Mouse (Mus musculus) liver, embryonic 14.5 days (tissue): Measurements from ENCODE around the gene Megf11. TPM values are rescaled to one million over a fixed set of nuclear protein-coding genes. Genes with fewer than 3 reads are reported as not detected.
"Not testable (repeated sequence)": the region's sequence is repeated elsewhere in the genome, so short reads cannot be mapped to it uniquely, and the experiment has no call there.

Experiments
- ATAC-seq: fragments of 200-750 bp; cut with Nextera tagmentation; 2 replicates; pipeline ENCODE4 v1.8.0; 2017; ENCODE audit warnings: moderate number of reproducible peaks, mild to moderate bottlenecking, moderate library complexity; ENCODE audit not compliant: insufficient read depth
- DNase-seq, 3 experiments: peaks; one replicate each; pipeline ENCODE4 v3.0.0-alpha.2; 2012 to 2013; ENCODE audit warnings: low read depth in 3 of 3, low spot score in 3 of 3
- H3K27ac ChIP-seq: fragments of 300-500 bp; sonication (generic); 2 replicates; pipeline ENCODE4 v1.5.1; 2014; ENCODE audit warnings: moderate library complexity, mild to moderate bottlenecking, control low read depth, inconsistent platforms
- H3K27me3 ChIP-seq: fragments of 300-500 bp; sonication (generic); 2 replicates; pipeline ENCODE4 v1.6.1; 2014; ENCODE audit warnings: mild to moderate bottlenecking, low read length, moderate library complexity; ENCODE audit not compliant: control insufficient read depth, insufficient read depth
- H3K36me3 ChIP-seq: fragments of 300-500 bp; sonication (generic); replicated peaks from 2 replicates; pipeline ENCODE4 v1.6.1; 2014; ENCODE audit warnings: low read depth; ENCODE audit not compliant: control insufficient read depth, insufficient read depth
- H3K4me1 ChIP-seq, 2 experiments: fragments of 200-500 bp in 1 of 2; fragments of 300-500 bp in 1 of 2; sonication (generic) in 1 of 2; replicated peaks; 2 replicates each; pipeline ENCODE4 v1.6.1; 2012 to 2014; ENCODE audit warnings: antibody characterized with exemption in 1 of 2, inconsistent platforms in 1 of 2, low read length in 1 of 2; ENCODE audit not compliant: control insufficient read depth in 2 of 2, insufficient read depth in 2 of 2
- H3K4me2 ChIP-seq: fragments of 300-500 bp; sonication (generic); 2 replicates; pipeline ENCODE4 v1.6.1; 2014; ENCODE audit warnings: low read depth, mild to moderate bottlenecking, control low read depth, moderate library complexity
- H3K4me3 ChIP-seq, 2 experiments: fragments of 200-500 bp in 1 of 2; fragments of 300-500 bp in 1 of 2; sonication (generic) in 1 of 2; 2 replicates each; pipeline ENCODE4 v1.5.1; 2012 to 2014; ENCODE audit warnings: low read depth in 2 of 2, low read length in 2 of 2, mild to moderate bottlenecking in 2 of 2, control low read depth in 1 of 2, inconsistent platforms in 1 of 2, moderate library complexity in 1 of 2; ENCODE audit not compliant: insufficient read depth in 1 of 2
- H3K9ac ChIP-seq: fragments of 300-500 bp; sonication (generic); replicated peaks from 2 replicates; pipeline ENCODE4 v1.6.1; 2014; ENCODE audit warnings: mild to moderate bottlenecking, control low read depth, moderate library complexity
- H3K9me3 ChIP-seq: fragments of 300-500 bp; sonication (generic); 2 replicates; pipeline ENCODE4 v1.6.1; 2016; ENCODE audit warnings: low read length, mixed read lengths; ENCODE audit not compliant: control insufficient read depth
- CTCF ChIP-seq: IDR thresholded peaks from 2 replicates; pipeline ENCODE4 v1.5.1; 2016; ENCODE audit warnings: antibody characterized with exemption, low read depth, control low read depth
- EP300 ChIP-seq: IDR thresholded peaks from 2 replicates; pipeline ENCODE4 v1.6.1; 2016; ENCODE audit warnings: antibody characterized with exemption, low read depth
- WGBS: fragments of 180-500 bp; shearing (Covaris S2); extraction: QIAGEN DNeasy Blood & Tissue Kit; methylation state at CpG from one replicate; pipeline ENCODE4 v1.1.7; 2014; ENCODE audit not compliant: insufficient replicate concordance; 5-methylcytosine and 5-hydroxymethylcytosine counted together
- polyA plus RNA-seq, 2 experiments: library from polyadenylated mRNA; depleted of rRNA in 1 of 2; stranded (reverse) in 1 of 2; unstranded in 1 of 2; fragments of >200 nt; fragmentation: Nextera tagmentation in 1 of 2; extraction: Ambion mirVana in 1 of 2; gene quantifications; 2 replicates each; pipeline versions ENCODE4 v1.2.1 to v1.2.3; 2012 to 2014

The Megf11 gene
- polyA plus RNA-seq, 2 experiments: 0.18 to 0.28 TPM

DNA sequence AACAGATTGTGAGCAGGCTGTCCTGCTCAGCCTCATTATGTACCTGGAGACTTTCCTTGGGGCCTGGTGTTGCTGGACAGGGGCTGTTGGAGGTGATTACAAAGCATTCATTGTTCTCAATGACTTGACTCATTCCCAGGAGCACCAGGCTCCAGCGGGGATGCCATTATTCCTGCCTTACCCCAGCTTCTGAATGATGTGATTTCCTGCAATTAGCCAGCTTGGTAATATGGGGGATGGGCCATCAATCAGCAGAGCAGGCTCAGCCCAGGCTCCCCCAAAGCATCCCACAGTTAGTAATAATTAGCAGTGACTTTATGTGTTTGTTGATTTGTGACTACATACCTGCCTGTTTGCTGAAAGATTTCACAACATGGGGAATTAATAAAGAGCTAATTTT is 279.2 kb downstream of the Megf11 start:
- WGBS: 20% methylated on average over 1 of the region's 1 CpGs
- no peak for DNase-seq
- Histone ChIP-seq H3K4me2 (no peak overlapping the region), H3K27me3 (no peaks in the 10 kb centered on the region), H3K9me3 (no peaks in the 10 kb centered on the region), H3K36me3 (no peaks in the 10 kb centered on the region), H3K9ac (no peak overlapping the region), H3K27ac (no peak overlapping the region), H3K4me3 (no peak overlapping the region), H3K4me1 (no peaks in the 10 kb centered on the region)
- no peak for ATAC-seq
- no peak for TF ChIP-seq EP300
- TF ChIP-seq CTCF: no peak

DNA sequence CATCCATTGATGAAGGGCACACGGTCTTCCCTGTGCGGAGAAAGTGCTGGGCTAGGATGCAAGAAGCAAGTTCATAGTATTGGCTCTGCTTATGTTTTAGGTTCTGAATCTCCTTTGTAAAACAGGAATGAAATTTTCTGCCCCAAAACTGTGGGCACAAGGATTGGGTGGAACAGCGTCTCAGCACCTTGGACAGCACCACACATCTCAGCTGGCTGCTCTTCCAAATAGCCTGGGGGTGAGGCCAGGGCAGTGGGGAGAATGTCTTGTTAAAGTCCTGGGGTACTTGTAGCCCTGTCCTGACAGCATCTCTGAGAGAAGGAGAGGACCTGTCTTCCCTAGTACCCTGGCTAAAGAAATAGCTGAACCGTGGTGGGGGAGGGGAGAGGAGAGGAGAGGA is 281.1 kb downstream of the Megf11 start:
- no peaks in the 10 kb centered on the region for H3K9me3 ChIP-seq
- H3K9ac ChIP-seq: no peak overlapping the region
- ATAC-seq (no peak), DNase-seq (peak; percentile 7 to 18 (median 17))
- WGBS: 25% methylated on average over 4 of the region's 4 CpGs
- H3K4me3 ChIP-seq: no peak overlapping the region
- H3K4me2 ChIP-seq: no peak overlapping the region
- H3K36me3 ChIP-seq: no peaks in the 10 kb centered on the region
- peaks cover 2 to 4% of the 10 kb centered on the region in 2 experiments; a peak in 3 of 4 replicates for H3K4me1 ChIP-seq
- no peak overlapping the region for H3K27ac ChIP-seq
- H3K27me3 ChIP-seq: no peaks in the 10 kb centered on the region
- TF ChIP-seq EP300 (no peak), CTCF (no peak)

DNA sequence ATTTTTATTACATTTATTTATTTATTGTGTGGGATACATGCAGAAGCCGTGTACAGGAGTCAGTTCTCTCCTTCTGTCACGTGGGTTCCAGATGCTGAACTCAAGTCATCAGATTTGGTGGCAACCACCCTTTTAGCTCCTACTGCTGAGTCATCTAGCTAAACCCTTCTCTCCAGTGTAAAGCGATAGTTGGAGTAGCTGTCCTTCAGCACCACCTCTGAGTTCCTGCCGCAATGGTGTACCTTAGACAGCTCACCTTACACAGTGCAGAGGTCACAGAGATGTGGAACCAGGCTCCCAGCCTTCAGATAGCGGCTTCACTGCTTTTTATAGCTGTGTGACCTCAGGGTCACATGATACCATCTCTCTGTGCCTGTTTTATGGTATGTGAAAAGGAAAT is 282.1 kb downstream of the Megf11 start:
- WGBS: 3% methylated on average over 5 of the region's 5 CpGs
- TF ChIP-seq CTCF (no peak), EP300 (no peak)

DNA sequence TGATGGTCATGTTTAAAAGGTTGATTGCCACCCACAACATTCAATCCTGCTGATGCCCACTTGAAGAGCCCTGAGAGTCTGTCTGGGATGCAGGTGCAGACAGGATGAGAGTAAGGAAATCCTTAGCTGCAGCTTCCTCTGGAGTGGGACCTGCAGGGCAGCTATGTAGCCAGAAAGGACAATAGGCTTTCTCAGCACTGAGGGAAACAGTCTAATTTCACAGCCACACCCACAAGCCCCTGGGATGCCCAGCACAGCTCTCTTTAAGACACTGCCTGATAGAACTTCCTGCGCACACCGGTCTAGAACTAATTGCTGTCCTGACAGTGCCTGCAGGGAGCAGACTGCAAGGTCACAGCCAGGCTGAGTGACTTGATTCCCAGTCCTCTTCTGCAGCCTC is 282.6 kb downstream of the Megf11 start:
- Histone ChIP-seq H3K9me3 (no peaks in the 10 kb centered on the region), H3K4me2 (no peak overlapping the region), H3K9ac (no peak overlapping the region), H3K4me3 (no peak overlapping the region), H3K36me3 (no peaks in the 10 kb centered on the region), H3K27me3 (no peaks in the 10 kb centered on the region), H3K27ac (no peak overlapping the region), H3K4me1 (peaks cover 2 to 7% of the 10 kb centered on the region in 2 experiments; a peak in 3 of 4 replicates)
- ATAC-seq (no peak), DNase-seq (no peak)
- TF ChIP-seq CTCF (no peak), EP300 (no peak)
- 67% methylated on average over 2 of the region's 2 CpGs for WGBS

More for the DNA sequence above, 282.1 kb downstream of the Megf11 start:
- no peak overlapping the region for H3K4me2 ChIP-seq
- H3K9me3 ChIP-seq: no peaks in the 10 kb centered on the region
- 0 out of 2 replicates have a peak, but pooled peaks have one; percentile 12 for ATAC-seq
- peak; percentile 44 to 55 (median 54) for DNase-seq
- H3K4me1 ChIP-seq: peaks cover 2 to 7% of the 10 kb centered on the region in 2 experiments; a peak in 3 of 4 replicates
- H3K9ac ChIP-seq: no peak overlapping the region
- no peak overlapping the region for H3K27ac ChIP-seq
- no peaks in the 10 kb centered on the region for H3K36me3 ChIP-seq
- H3K4me3 ChIP-seq: no peak overlapping the region
- H3K27me3 ChIP-seq: no peaks in the 10 kb centered on the region

DNA sequence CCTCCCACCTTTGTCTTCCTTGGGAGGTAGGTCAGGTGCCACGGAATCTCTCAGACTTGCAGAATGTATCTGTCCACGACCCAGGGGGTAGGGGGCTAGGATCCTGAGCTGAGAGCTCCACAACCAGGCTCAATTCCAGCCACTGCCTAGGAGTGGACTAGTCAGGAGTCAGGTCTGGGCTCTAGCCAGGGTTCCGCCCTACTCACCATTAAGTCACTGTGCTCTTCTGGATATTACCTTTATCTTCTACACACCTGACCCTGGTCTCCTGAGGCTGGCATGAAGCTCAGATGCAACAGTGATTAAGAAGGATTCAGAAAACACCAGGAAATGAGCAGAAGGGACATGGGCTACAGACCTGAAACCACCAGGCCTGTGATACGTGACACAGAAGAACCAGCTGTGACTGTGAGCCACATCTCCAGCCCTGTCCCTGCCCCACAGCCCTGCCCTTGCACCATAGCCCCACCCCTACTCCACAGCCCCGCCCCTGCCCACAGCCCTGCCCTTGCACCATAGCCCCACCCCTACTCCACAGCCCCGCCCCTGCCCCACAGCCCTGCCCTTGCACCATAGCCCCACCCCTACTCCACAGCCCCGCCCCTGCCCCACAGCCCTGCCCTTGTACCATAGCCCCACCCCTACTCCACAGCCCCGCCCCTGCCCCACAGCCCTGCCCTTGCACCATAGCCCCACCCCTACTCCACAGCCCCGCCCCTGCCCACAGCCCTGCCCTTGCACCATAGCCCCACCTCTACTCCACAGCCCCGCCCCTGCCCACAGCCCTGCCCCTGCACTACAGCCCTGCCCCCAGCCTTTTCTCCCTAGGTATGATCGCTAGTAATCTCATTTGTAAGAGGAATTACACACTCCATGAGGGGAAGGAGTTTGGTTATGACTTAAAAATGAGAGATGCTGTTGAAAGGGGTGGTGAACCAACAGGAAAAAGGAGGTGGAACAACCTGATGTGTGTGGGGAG is 286.2 kb downstream of the Megf11 start:
- not testable (repeated sequence) for H3K4me3 ChIP-seq, H3K4me1 ChIP-seq, H3K4me2 ChIP-seq, H3K9me3 ChIP-seq, H3K9ac ChIP-seq, H3K27ac ChIP-seq, H3K36me3 ChIP-seq, H3K27me3 ChIP-seq
- DNase-seq (peak; percentile 36 to 53 (median 40)), ATAC-seq (peak; percentile 71; the same call in 1 of the 2 replicates)
- 25% methylated on average over 10 of the region's 11 CpGs for WGBS
